ENCODE assay signal across 11 mouse cellular contexts in genomic region chr5:7987962-7988361, GRCm38 (mm10). TPM values are rescaled to one million over a fixed set of nuclear protein-coding genes. Genes with fewer than 3 reads are reported as not detected.
"Had no signal": no experiment of that assay in that cellular context is flagged by ENCODE, and none has a peak within 500 bp of the region (broad histone marks: within the 10 kb centered on the region; RNA-seq: fewer than 3 reads in every experiment).

No protein-coding gene starts in this region.

- ATAC-seq: midbrain, embryonic 16.5 days had no signal

- DNase-seq: lung, adult 18-20 months; lung, embryonic 14.5 days; lung, postnatal 10 days; lung, postnatal 4 days; midbrain, embryonic 14.5 days; right cerebral cortex, postnatal 14 days; thymus, adult 2 months; thymus, postnatal 25 days; thymus, postnatal 4 days had no signal

RNA-seq across cellular contexts. Expression of gene Steap4, which starts 27.7 kb away (rescaled TPM):
- polyA plus RNA-seq: midbrain, embryonic 14.5 days; myocyte had no signal
